Mouse (Mus musculus) heart, adult 2 months (tissue): ENCODE measurements around the gene Trpc4ap. TPM values are rescaled to one million over a fixed set of nuclear protein-coding genes. Genes with fewer than 3 reads are reported as not detected.
"Not testable (repeated sequence)": the region's sequence is repeated elsewhere in the genome, so short reads cannot be mapped to it uniquely, and the experiment has no call there.

Experiments
- DNase-seq, 2 experiments: peaks; one replicate each; pipeline ENCODE4 v3.0.0; 2021
- H3K27ac ChIP-seq: fragments of 200-600 bp; 2 replicates; pipeline ENCODE4 v1.8.1; 2022
- H3K27me3 ChIP-seq: fragments of 200-500 bp; 2 replicates; pipeline ENCODE4 v1.6.1; 2012; ENCODE audit warnings: mild to moderate bottlenecking, low read length, inconsistent platforms, mixed read lengths; ENCODE audit not compliant: control insufficient read depth, insufficient read depth
- H3K36me3 ChIP-seq: fragments of 200-500 bp; 2 replicates; pipeline ENCODE4 v1.6.1; 2012; ENCODE audit warnings: low read length, inconsistent platforms; ENCODE audit not compliant: control insufficient read depth, insufficient read depth
- H3K4me1 ChIP-seq: fragments of 200-500 bp; 2 replicates; pipeline ENCODE4 v1.6.1; 2011; ENCODE audit warnings: low read length; ENCODE audit not compliant: control insufficient read depth, insufficient read depth
- H3K4me3 ChIP-seq: fragments of 200-600 bp; 2 replicates; pipeline ENCODE4 v1.8.1; 2022
- H3K79me2 ChIP-seq: fragments of 200-500 bp; replicated peaks from 2 replicates; pipeline ENCODE4 v1.6.1; 2012; ENCODE audit warnings: mild to moderate bottlenecking, inconsistent platforms, low read length, moderate library complexity, mixed read lengths; ENCODE audit not compliant: control insufficient read depth, insufficient read depth
- H3K9ac ChIP-seq: fragments of 200-500 bp; 2 replicates; pipeline ENCODE4 v1.6.1; 2012; ENCODE audit warnings: low read depth, mild to moderate bottlenecking, control low read depth, inconsistent platforms, low read length, mixed read lengths
- CTCF ChIP-seq: fragments of 200-600 bp; IDR thresholded peaks from 2 replicates; pipeline ENCODE4 v1.8.1; 2022; ENCODE audit warnings: antibody characterized with exemption, mild to moderate bottlenecking, moderate library complexity
- EP300 ChIP-seq: fragments of 200-500 bp; IDR thresholded peaks from 2 replicates; pipeline ENCODE4 v1.6.1; 2011; ENCODE audit warnings: low read depth, low read length, control low read depth; ENCODE audit not compliant: insufficient read depth
- POLR2A ChIP-seq: fragments of 200-500 bp; IDR thresholded peaks from 2 replicates; pipeline ENCODE4 v1.6.1; 2011; ENCODE audit warnings: mild to moderate bottlenecking, low read depth, low read length, control low read depth; ENCODE audit not compliant: insufficient read depth
- WGBS: fragments of 180-500 bp; shearing (Covaris S2); methylation state at CpG from one replicate; pipeline ENCODE4 v1.1.7; 2018; 5-methylcytosine and 5-hydroxymethylcytosine counted together
- intact Hi-C: fragments of 180-260 bp; cut with DNase I; formaldehyde crosslinking; loops from one replicate; pipeline ENCODE4 v1.15.1; 2025
- polyA plus RNA-seq: library from polyadenylated mRNA; depleted of rRNA; stranded (reverse); fragments of >200 nt; gene quantifications from 2 replicates; pipeline ENCODE4 v1.2.3, GENCODE M21; 2012
- total RNA-seq, 2 experiments: library from RNA; stranded (reverse); gene quantifications; 2 replicates each; pipeline ENCODE4 v1.2.3; 2021

Gene Trpc4ap
- total and polyA plus RNA-seq, 3 experiments: 77.0 to 95.6 (median 84.9) TPM

DNA sequence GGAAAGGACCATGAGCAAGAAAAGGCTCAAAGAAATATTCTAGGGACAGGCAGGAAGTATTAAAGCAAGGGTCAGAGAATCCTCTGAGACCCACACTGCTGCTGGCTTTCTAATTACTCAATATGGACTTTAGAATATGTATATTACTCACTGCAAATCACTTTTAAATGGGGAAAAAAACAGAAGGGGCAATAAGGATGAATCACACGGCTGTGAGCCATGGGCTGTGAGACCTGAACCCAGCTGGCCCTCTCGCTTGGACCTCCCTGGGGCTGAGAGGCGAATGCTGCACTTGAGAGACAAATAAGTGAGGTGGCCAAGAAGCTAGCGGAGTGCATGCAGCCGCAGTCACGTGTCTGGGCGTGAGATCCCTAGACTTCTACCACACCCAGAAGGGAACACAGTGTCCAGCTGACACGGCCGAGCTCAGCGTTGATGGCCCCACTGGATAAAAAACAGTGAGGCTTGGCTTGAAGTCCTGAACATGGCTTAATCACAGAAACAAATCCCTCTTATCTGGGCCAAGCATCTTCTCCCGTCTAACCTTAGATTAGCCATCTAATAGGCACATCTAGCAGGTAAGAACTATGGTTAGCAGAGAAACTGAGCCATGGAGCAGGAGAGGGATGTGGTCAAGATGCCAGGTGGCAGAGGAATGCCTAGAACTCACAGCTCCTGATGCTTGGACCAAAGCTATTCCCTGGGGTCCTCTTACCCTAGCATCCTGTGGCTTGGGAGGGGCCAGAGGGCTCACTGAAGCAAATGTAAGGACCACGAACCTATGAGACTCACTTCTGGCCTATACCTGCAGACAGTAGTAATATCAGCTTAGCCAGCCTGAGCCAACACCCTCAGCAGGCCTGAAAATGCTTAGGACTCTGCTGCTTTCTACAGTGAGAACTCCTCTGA lies 25.2 kb upstream of the Trpc4ap start:
- intact Hi-C loops: no loop called here
- Histone ChIP-seq H3K27me3 (no peaks in the 10 kb centered on the region), H3K4me1 (no peaks in the 10 kb centered on the region), H3K79me2 (no peaks in the 10 kb centered on the region), H3K4me3 (no peak overlapping the region), H3K36me3 (no peaks in the 10 kb centered on the region), H3K9ac (no peak overlapping the region), H3K27ac (no peak overlapping the region)
- DNase-seq: peak; percentile 46 to 67
- TF ChIP-seq POLR2A: no peak
- TF ChIP-seq EP300: no peak
- TF ChIP-seq CTCF: no peak
- WGBS: 77% methylated on average over 12 of the region's 12 CpGs

DNA sequence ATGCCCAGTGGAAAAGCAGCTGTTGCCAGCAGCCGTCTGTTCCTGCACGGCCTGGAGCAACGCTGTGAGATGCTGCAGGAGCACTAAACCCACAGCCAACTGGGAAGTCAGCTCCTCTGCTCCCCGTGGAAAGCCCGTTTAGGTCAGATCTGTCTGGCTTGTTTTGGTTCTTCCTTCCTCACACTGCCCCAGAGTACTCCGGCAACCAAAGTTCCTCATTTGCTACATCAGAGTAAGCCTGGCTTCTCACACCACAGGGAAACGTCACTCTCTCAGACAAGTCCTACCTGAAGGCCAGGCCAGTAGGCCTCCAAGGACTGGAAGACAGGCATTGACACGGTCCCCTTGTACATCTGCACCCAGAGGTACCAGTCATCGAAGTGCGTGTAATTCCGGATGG lies 18.4 kb upstream of the Trpc4ap start:
- Histone ChIP-seq H3K79me2 (no peaks in the 10 kb centered on the region), H3K27me3 (no peaks in the 10 kb centered on the region), H3K4me3 (no peak overlapping the region), H3K36me3 (no peaks in the 10 kb centered on the region), H3K9ac (no peak overlapping the region), H3K4me1 (0 out of 2 replicates have a peak, but pooled peaks cover 2% of the 10 kb centered on the region), H3K27ac (no peak overlapping the region)
- DNase-seq: no peak
- no peak for TF ChIP-seq EP300
- TF ChIP-seq POLR2A: no peak
- no peak for TF ChIP-seq CTCF
- intact Hi-C loops: no loop called here
- 88% methylated on average over 11 of the region's 11 CpGs for WGBS

DNA sequence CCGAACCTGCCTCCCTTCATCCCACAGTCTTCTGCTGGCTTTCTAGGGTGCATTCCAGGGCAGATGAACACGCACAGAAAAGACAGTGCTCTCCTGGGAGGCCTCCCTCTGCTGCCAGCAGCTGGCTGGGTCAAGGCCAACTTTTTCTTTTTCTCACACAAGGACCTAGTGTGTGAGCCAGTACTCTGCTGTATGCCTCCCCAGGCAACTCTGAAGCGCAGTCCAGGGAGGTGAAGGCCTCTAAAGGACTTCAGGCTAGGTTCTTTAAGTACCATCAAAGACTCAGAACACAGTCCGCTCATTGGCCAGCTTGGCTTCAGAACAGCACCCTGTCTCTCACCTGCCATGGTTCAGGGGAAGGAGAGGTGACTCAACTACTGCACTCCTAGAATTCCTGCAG lies 15.1 kb upstream of the Trpc4ap start:
- WGBS: 62% methylated on average over 4 of the region's 4 CpGs
- DNase-seq: peak; percentile 53 to 58

DNA sequence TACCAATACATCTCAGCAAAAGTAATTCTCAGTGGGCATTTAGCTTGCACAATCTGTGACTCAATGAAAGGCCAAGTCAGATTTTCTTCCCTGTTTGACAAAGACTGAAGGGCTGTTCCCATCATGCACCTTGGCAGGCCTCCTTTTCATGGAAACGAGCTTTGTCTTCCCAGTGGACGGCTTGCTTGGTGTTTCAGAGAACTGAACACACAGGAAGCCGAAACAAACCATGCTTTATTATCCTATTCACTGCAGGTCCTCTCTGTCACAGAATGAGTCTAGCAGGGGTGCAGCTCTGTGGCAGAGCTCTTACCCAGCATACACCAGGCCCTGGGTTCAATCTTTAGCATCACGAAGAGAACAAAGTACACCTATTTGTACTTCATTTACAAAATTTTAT lies 11.4 kb upstream of the Trpc4ap start:
- Histone ChIP-seq H3K9ac (no peak overlapping the region), H3K79me2 (no peaks in the 10 kb centered on the region), H3K27ac (no peak overlapping the region), H3K27me3 (no peaks in the 10 kb centered on the region), H3K36me3 (no peaks in the 10 kb centered on the region), H3K4me3 (no peak overlapping the region), H3K4me1 (0 out of 2 replicates have a peak, but pooled peaks cover 2% of the 10 kb centered on the region)
- 78% methylated on average over 4 of the region's 4 CpGs for WGBS
- no peak for DNase-seq
- intact Hi-C loops: no loop called here
- TF ChIP-seq CTCF (no peak), EP300 (no peak), POLR2A (no peak)

More for the DNA sequence above, 15.1 kb upstream of the Trpc4ap start:
- TF ChIP-seq CTCF: no peak
- Histone ChIP-seq H3K27ac (no peak overlapping the region), H3K27me3 (no peaks in the 10 kb centered on the region), H3K4me1 (0 out of 2 replicates have a peak, but pooled peaks cover 2% of the 10 kb centered on the region), H3K79me2 (no peaks in the 10 kb centered on the region), H3K36me3 (no peaks in the 10 kb centered on the region), H3K4me3 (no peak overlapping the region), H3K9ac (no peak overlapping the region)
- intact Hi-C loops: no loop called here

DNA sequence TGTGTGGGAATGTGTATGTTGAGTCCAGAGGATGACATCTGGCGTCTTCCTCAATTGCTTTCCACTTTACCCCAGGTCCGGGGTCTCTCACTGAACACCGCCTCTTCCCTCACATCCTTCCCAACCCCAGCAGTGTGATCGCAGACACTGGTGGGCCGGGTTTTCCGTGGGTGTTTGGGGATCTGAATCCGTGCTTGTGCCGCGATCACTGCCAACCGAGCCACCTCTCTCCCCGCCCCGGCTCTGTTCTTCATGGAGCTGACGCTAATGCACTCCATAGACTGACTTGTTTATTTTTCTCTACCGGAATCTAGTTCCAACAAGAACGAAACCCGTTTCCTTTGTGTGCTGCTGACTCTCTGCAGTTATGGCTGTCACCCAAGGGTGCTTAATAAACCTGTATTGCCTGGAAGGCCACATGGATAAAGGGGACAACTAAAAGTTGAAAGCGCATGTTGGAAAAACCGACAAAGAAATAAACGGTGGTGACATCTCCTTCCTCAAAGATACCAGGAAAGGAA lies 9.3 kb upstream of the Trpc4ap start:
- no peak for DNase-seq
- H3K27me3 ChIP-seq: no peaks in the 10 kb centered on the region
- no peaks in the 10 kb centered on the region for H3K4me1 ChIP-seq
- H3K36me3 ChIP-seq: no peaks in the 10 kb centered on the region
- intact Hi-C loops: no loop called here
- H3K79me2 ChIP-seq: no peaks in the 10 kb centered on the region
- no peak overlapping the region for H3K9ac ChIP-seq
- H3K4me3 ChIP-seq: no peak overlapping the region
- TF ChIP-seq CTCF: no peak
- TF ChIP-seq EP300: no peak
- TF ChIP-seq POLR2A: no peak
- H3K27ac ChIP-seq: no peak overlapping the region
- WGBS: 86% methylated on average over 19 of the region's 19 CpGs

DNA sequence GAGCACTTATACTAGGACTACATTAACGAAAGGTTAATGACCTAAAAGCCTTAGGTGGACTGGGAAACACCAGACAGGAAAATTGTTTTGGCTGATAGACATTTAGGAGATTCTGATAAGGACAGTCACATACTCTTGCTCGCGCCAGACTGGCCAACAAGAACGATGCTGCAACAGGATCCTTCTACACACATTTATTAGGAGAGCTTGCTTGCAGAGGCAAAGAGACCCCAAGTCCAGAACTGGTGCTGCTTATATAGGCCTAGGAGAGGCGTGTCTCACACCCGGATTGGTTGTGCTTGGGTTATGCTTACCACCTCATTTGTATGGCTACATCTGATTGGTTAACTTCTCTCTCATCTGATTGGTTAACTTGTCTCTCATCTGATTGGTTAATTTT lies 6.3 kb upstream of the Trpc4ap start:
- not testable (repeated sequence) for H3K4me1 ChIP-seq, H3K27me3 ChIP-seq, H3K36me3 ChIP-seq, H3K4me3 ChIP-seq, H3K9ac ChIP-seq, H3K79me2 ChIP-seq, DNase-seq, H3K27ac ChIP-seq
- intact Hi-C loops: loop anchor here (10.0 kb wide), 1 partner anchor 246 kb away; the partner anchor contains the start of genes Gdf5 and Gm15557
- WGBS: 83% methylated on average over 6 of the region's 6 CpGs
